Mouse (Mus musculus) A20 (cell line): Measurements from ENCODE around the gene B2m.

ENCODE experiments used
- DNase-seq: peaks from one replicate; pipeline ENCODE4 v3.0.0-alpha.2; 2011; ENCODE audit warnings: low read depth, low spot score

B2m gene

GRCm38 (mm10) chr2:122191849-122192248, 44.4 kb downstream of the B2m start:
- DNase-seq, result no peak

GRCm38 (mm10) chr2:122194509-122194929, 47.0 kb downstream of the B2m start:
- peak; percentile 40 for DNase-seq

- no peak for DNase-seq
These were observed 54.0 kb downstream of the B2m start for GRCm38 (mm10) chr2:122201501-122201900.
